Mouse (Mus musculus) brain, embryonic 14.5 days (tissue): ENCODE results near the gene Rad50.

ENCODE experiments used
- CTCF ChIP-seq: fragments of 200-500 bp; IDR thresholded peaks from 2 replicates; pipeline ENCODE4 v1.5.1; 2012; ENCODE audit warnings: inconsistent platforms, mild to moderate bottlenecking, moderate library complexity, borderline replicate concordance; ENCODE audit not compliant: insufficient read depth, insufficient read length; ENCODE audit errors: extremely low read depth
- POLR2A ChIP-seq: fragments of 200-500 bp; IDR thresholded peaks from 2 replicates; pipeline ENCODE4 v1.6.1; 2012; ENCODE audit warnings: mild to moderate bottlenecking, inconsistent platforms, borderline replicate concordance; ENCODE audit not compliant: poor library complexity, insufficient read depth, insufficient read length, severe bottlenecking; ENCODE audit errors: extremely low read depth

GRCm38 (mm10) chr11:53636183-53636646 lies 70.9 kb downstream of the Rad50 start:
- TF ChIP-seq CTCF (no peak), POLR2A (no peak)
